Mouse (Mus musculus) liver, embryonic 11.5 days (tissue): ENCODE measurements around the gene Traf1. TPM values are rescaled to one million over a fixed set of nuclear protein-coding genes. Genes with fewer than 3 reads are reported as not detected.

Experiments
- ATAC-seq: fragments of 200-750 bp; cut with Nextera tagmentation; replicated peaks from 2 replicates; pipeline ENCODE4 v1.8.0; 2017; ENCODE audit warnings: moderate number of reproducible peaks, mild to moderate bottlenecking, moderate TSS enrichment, moderate library complexity; ENCODE audit not compliant: low FRiP score
- DNase-seq: peaks from one replicate; pipeline ENCODE4 v3.0.0-alpha.2; 2017; ENCODE audit warnings: low spot score
- H3K27ac ChIP-seq: fragments of 300-500 bp; sonication (generic); 2 replicates; pipeline ENCODE4 v1.5.1; 2014; ENCODE audit warnings: mild to moderate bottlenecking, low read depth, low read length, control low read depth
- H3K27me3 ChIP-seq: fragments of 300-500 bp; sonication (generic); replicated peaks from 2 replicates; pipeline ENCODE4 v1.6.1; 2014; ENCODE audit warnings: low read length, mixed read lengths; ENCODE audit not compliant: control insufficient read depth, insufficient read depth
- H3K36me3 ChIP-seq: fragments of 300-500 bp; sonication (generic); 2 replicates; pipeline ENCODE4 v1.6.1; 2014; ENCODE audit warnings: mild to moderate bottlenecking, low read length, moderate library complexity, mixed read lengths; ENCODE audit not compliant: control insufficient read depth, insufficient read depth
- H3K4me1 ChIP-seq: fragments of 300-500 bp; sonication (generic); replicated peaks from 2 replicates; pipeline ENCODE4 v1.6.1; 2014; ENCODE audit warnings: low read length, mixed read lengths; ENCODE audit not compliant: control insufficient read depth, insufficient read depth
- H3K4me2 ChIP-seq: fragments of 300-500 bp; sonication (generic); 2 replicates; pipeline ENCODE4 v1.6.1; 2014; ENCODE audit warnings: mild to moderate bottlenecking, control low read depth, moderate library complexity
- H3K4me3 ChIP-seq: fragments of 300-500 bp; sonication (generic); 2 replicates; pipeline ENCODE4 v1.5.1; 2014; ENCODE audit warnings: low read depth, low read length, control low read depth
- H3K9ac ChIP-seq: fragments of 300-500 bp; sonication (generic); 2 replicates; pipeline ENCODE4 v1.6.1; 2014; ENCODE audit warnings: low read depth, low read length, control low read depth
- H3K9me3 ChIP-seq: fragments of 300-500 bp; sonication (generic); 2 replicates; pipeline ENCODE4 v1.6.1; 2016; ENCODE audit warnings: low read length, inconsistent platforms, mixed read lengths; ENCODE audit not compliant: control insufficient read depth
- WGBS: fragments of 180-500 bp; shearing (Covaris S2); extraction: QIAGEN DNeasy Blood & Tissue Kit; methylation state at CpG from one replicate; pipeline ENCODE4 v1.1.7; 2014; 5-methylcytosine and 5-hydroxymethylcytosine counted together
- polyA plus RNA-seq: library from polyadenylated mRNA; unstranded; fragments of >200 nt; fragmentation: Nextera tagmentation; extraction: Ambion mirVana; gene quantifications from 2 replicates; pipeline ENCODE4 v1.2.1, GENCODE M21; 2014

The Traf1 gene
- polyA plus RNA-seq, result 0.38 TPM in 2 replicates

- Histone ChIP-seq H3K27ac (no peak within 1 kb of the TSS), H3K4me2 (peak within 1 kb of the TSS; percentile 31), H3K9ac (no peak within 1 kb of the TSS), H3K36me3 (no peaks in the 10 kb centered on the region), H3K4me1 (peaks cover 6% of the 10 kb centered on the region), H3K9me3 (no peaks in the 10 kb centered on the region), H3K4me3 (peak within 1 kb of the TSS; percentile 7; the same call in 1 of the 2 replicates), H3K27me3 (peaks cover 5% of the 10 kb centered on the region; the same call in 1 of the 2 replicates)
- peak; percentile 49 for DNase-seq
- WGBS, result 13% methylated on average over 20 of the region's 20 CpGs
- ATAC-seq, result 0 out of 2 replicates have a peak, but pooled peaks have one; percentile 18
Measured at GRCm38 (mm10) chr2:34961481-34962036, at the start of gene Traf1. Gene Traf1 (minus strand): TSS chr2:34961772.

- Histone ChIP-seq H3K9me3 (no peaks in the 10 kb centered on the region), H3K9ac (no peak overlapping the region), H3K36me3 (no peaks in the 10 kb centered on the region; the same call in 1 of the 2 replicates), H3K4me1 (no peaks in the 10 kb centered on the region), H3K4me3 (no peak overlapping the region), H3K27me3 (no peaks in the 10 kb centered on the region), H3K27ac (no peak overlapping the region), H3K4me2 (no peak overlapping the region)
- 82% methylated on average over 9 of the region's 9 CpGs for WGBS
- no peak for ATAC-seq
- DNase-seq, result no peak
Measured at GRCm38 (mm10) chr2:34998956-34999355, 37.4 kb upstream of the Traf1 start.

GRCm38 (mm10) chr2:34996506-34996905 lies 34.9 kb upstream of the Traf1 start:
- ATAC-seq (no peak), DNase-seq (no peak)
- Histone ChIP-seq H3K27ac (no peak overlapping the region), H3K36me3 (no peaks in the 10 kb centered on the region), H3K4me2 (no peak overlapping the region), H3K27me3 (peaks cover 7% of the 10 kb centered on the region; the same call in 1 of the 2 replicates), H3K4me1 (no peaks in the 10 kb centered on the region), H3K4me3 (no peak overlapping the region), H3K9ac (no peak overlapping the region), H3K9me3 (no peaks in the 10 kb centered on the region)
- 72% methylated on average over 5 of the region's 5 CpGs for WGBS

- H3K9ac ChIP-seq, result no peak overlapping the region
- ATAC-seq, result no peak
- H3K4me2 ChIP-seq, result no peak overlapping the region
- no peaks in the 10 kb centered on the region for H3K36me3 ChIP-seq
- H3K4me3 ChIP-seq, result no peak overlapping the region
- H3K27ac ChIP-seq, result no peak overlapping the region
- WGBS, result 84% methylated on average over 5 of the region's 5 CpGs
- peaks cover 7% of the 10 kb centered on the region; the same call in 1 of the 2 replicates for H3K27me3 ChIP-seq
- no peaks in the 10 kb centered on the region for H3K9me3 ChIP-seq
- no peak for DNase-seq
- H3K4me1 ChIP-seq, result no peaks in the 10 kb centered on the region
Measured at GRCm38 (mm10) chr2:34993696-34994356, 32.3 kb upstream of the Traf1 start.

- H3K27ac ChIP-seq, result no peak overlapping the region
- no peak for DNase-seq
- no peaks in the 10 kb centered on the region for H3K4me1 ChIP-seq
- H3K27me3 ChIP-seq, result peaks cover 7% of the 10 kb centered on the region; the same call in 1 of the 2 replicates
- no peaks in the 10 kb centered on the region for H3K9me3 ChIP-seq
- no peak overlapping the region for H3K9ac ChIP-seq
- H3K4me3 ChIP-seq, result no peak overlapping the region
- H3K4me2 ChIP-seq, result no peak overlapping the region
- no peaks in the 10 kb centered on the region for H3K36me3 ChIP-seq
- ATAC-seq, result no peak
- WGBS, result 31% methylated on average over 9 of the region's 9 CpGs
Measured at GRCm38 (mm10) chr2:34992729-34993695, 31.4 kb upstream of the Traf1 start.

- H3K27me3 ChIP-seq, result peaks cover 7% of the 10 kb centered on the region; the same call in 1 of the 2 replicates
- no peak for ATAC-seq
- no peak overlapping the region for H3K4me3 ChIP-seq
- no peak for DNase-seq
- H3K4me2 ChIP-seq, result no peak overlapping the region
- 74% methylated on average over 3 of the region's 3 CpGs for WGBS
- no peaks in the 10 kb centered on the region for H3K36me3 ChIP-seq
- no peak overlapping the region for H3K9ac ChIP-seq
- no peak overlapping the region for H3K27ac ChIP-seq
- H3K9me3 ChIP-seq, result no peaks in the 10 kb centered on the region
- H3K4me1 ChIP-seq, result no peaks in the 10 kb centered on the region
Measured at GRCm38 (mm10) chr2:34991966-34992365, 30.4 kb upstream of the Traf1 start.

GRCm38 (mm10) chr2:34989749-34990148 lies 28.2 kb upstream of the Traf1 start:
- ATAC-seq (no peak), DNase-seq (no peak)
- Histone ChIP-seq H3K27ac (no peak overlapping the region), H3K9ac (no peak overlapping the region), H3K4me2 (no peak overlapping the region), H3K36me3 (no peaks in the 10 kb centered on the region), H3K4me1 (no peaks in the 10 kb centered on the region), H3K4me3 (no peak overlapping the region), H3K27me3 (peaks cover 7% of the 10 kb centered on the region; the same call in 1 of the 2 replicates), H3K9me3 (no peaks in the 10 kb centered on the region)
- 77% methylated on average over 1 of the region's 1 CpGs for WGBS

GRCm38 (mm10) chr2:34987595-34987994 lies 26.0 kb upstream of the Traf1 start:
- DNase-seq, result no peak
- ATAC-seq, result no peak
- 73% methylated on average over 1 of the region's 1 CpGs for WGBS
- H3K4me2 ChIP-seq, result no peak overlapping the region
- no peaks in the 10 kb centered on the region; the same call in 1 of the 2 replicates for H3K27me3 ChIP-seq
- no peak overlapping the region for H3K9ac ChIP-seq
- no peaks in the 10 kb centered on the region for H3K36me3 ChIP-seq
- no peak overlapping the region for H3K4me3 ChIP-seq
- H3K4me1 ChIP-seq, result peaks cover 3% of the 10 kb centered on the region; the same call in 1 of the 2 replicates
- H3K9me3 ChIP-seq, result no peaks in the 10 kb centered on the region
- no peak overlapping the region for H3K27ac ChIP-seq
